Mouse (Mus musculus) kidney, embryonic 16.5 days (tissue): ENCODE data around the gene Slc8a1. TPM values are rescaled to one million over a fixed set of nuclear protein-coding genes. Genes with fewer than 3 reads are reported as not detected.

Experiments used
- ATAC-seq: fragments of 200-750 bp; cut with Nextera tagmentation; 2 replicates; pipeline ENCODE4 v1.8.0; 2017; ENCODE audit warnings: moderate TSS enrichment; ENCODE audit not compliant: low FRiP score, low TSS enrichment
- H3K27ac ChIP-seq: fragments of 300-500 bp; sonication (generic); 2 replicates; pipeline ENCODE4 v1.5.1; 2014; ENCODE audit warnings: low read length
- H3K27me3 ChIP-seq: fragments of 300-500 bp; sonication (generic); 2 replicates; pipeline ENCODE4 v1.6.1; 2014; ENCODE audit warnings: low read length, control low read depth, mixed read lengths; ENCODE audit not compliant: insufficient read depth
- H3K36me3 ChIP-seq: fragments of 300-500 bp; sonication (generic); 2 replicates; pipeline ENCODE4 v1.6.1; 2014; ENCODE audit warnings: low read length, control low read depth, mixed read lengths; ENCODE audit not compliant: insufficient read depth
- H3K4me1 ChIP-seq: fragments of 300-500 bp; sonication (generic); 2 replicates; pipeline ENCODE4 v1.6.1; 2014; ENCODE audit warnings: low read length, control low read depth, mixed read lengths; ENCODE audit not compliant: insufficient read depth
- H3K4me2 ChIP-seq: fragments of 300-500 bp; sonication (generic); replicated peaks from 2 replicates; pipeline ENCODE4 v1.6.1; 2014; ENCODE audit warnings: low read depth, low read length
- H3K4me3 ChIP-seq: fragments of 300-500 bp; sonication (generic); 2 replicates; pipeline ENCODE4 v1.5.1; 2014; ENCODE audit warnings: mild to moderate bottlenecking, low read length
- H3K9ac ChIP-seq: fragments of 300-500 bp; sonication (generic); replicated peaks from 2 replicates; pipeline ENCODE4 v1.6.1; 2014; ENCODE audit warnings: low read length
- H3K9me3 ChIP-seq: fragments of 300-500 bp; sonication (generic); 2 replicates; pipeline ENCODE4 v1.6.1; 2016; ENCODE audit warnings: low read length, control low read depth
- WGBS: fragments of 180-500 bp; shearing (Covaris S2); extraction: QIAGEN DNeasy Blood & Tissue Kit; methylation state at CpG from one replicate; pipeline ENCODE4 v1.1.7; 2014; 5-methylcytosine and 5-hydroxymethylcytosine counted together
- polyA plus RNA-seq: library from polyadenylated mRNA; unstranded; fragments of >200 nt; fragmentation: Nextera tagmentation; extraction: Ambion mirVana; gene quantifications from 2 replicates; pipeline ENCODE4 v1.2.1, GENCODE M21; 2015

Gene Slc8a1
- polyA plus RNA-seq, 1 experiment from 2014 or later, result 12.8 TPM

DNA sequence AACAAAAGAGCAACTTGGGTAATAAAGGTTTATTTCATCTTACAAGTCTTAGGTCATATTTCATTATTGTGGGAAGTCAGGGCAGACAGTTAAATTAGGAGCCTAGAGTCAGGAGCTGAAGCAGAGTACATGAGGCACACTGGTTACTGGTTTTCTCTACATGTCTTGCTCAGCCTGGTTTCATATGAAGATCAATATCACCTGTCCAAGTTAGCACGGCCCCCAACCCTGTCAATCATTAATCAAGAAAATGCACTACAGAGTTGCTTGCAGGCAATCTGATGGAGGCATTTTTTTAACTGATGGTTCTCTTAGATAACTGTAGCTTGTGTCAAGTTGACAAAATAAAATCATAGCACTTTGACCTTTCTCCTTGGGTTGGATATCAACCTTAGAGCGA is 2.6 kb downstream of the Slc8a1 start:
- ATAC-seq, result peak; percentile 74; the same call in 1 of the 2 replicates
- Histone ChIP-seq H3K4me1 (peaks cover 1% of the 10 kb centered on the region; the same call in 1 of the 2 replicates), H3K9me3 (no peaks in the 10 kb centered on the region), H3K9ac (no peak overlapping the region), H3K27me3 (no peaks in the 10 kb centered on the region), H3K4me3 (no peak overlapping the region), H3K4me2 (no peak overlapping the region), H3K27ac (no peak overlapping the region), H3K36me3 (no peaks in the 10 kb centered on the region)
- 65% methylated on average over 2 of the region's 2 CpGs for WGBS

DNA sequence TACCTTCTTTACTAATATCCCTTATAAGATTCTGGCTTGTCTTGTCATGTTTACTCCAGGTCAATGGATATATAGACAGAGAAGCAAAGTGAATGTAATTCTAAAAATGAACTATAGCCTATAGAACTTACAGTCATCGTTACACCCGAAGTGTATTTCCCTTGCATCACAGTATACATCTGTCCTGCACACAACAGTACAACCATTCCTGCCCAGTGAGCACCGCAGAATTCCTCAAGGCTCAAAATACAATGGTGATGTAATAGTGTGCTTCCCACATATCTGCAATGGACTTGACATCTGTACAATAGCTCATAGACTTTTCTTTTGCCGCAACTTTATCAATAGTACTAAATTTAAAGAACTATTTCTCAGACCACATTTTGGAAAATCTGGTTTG is 8.3 kb downstream of the Slc8a1 start:
- WGBS, result 90% methylated on average over 4 of the region's 4 CpGs
- Histone ChIP-seq H3K27me3 (no peaks in the 10 kb centered on the region), H3K9ac (no peak overlapping the region), H3K36me3 (no peaks in the 10 kb centered on the region), H3K27ac (no peak overlapping the region), H3K4me1 (no peaks in the 10 kb centered on the region), H3K9me3 (no peaks in the 10 kb centered on the region), H3K4me3 (no peak overlapping the region), H3K4me2 (no peak overlapping the region)
- ATAC-seq, result no peak

DNA sequence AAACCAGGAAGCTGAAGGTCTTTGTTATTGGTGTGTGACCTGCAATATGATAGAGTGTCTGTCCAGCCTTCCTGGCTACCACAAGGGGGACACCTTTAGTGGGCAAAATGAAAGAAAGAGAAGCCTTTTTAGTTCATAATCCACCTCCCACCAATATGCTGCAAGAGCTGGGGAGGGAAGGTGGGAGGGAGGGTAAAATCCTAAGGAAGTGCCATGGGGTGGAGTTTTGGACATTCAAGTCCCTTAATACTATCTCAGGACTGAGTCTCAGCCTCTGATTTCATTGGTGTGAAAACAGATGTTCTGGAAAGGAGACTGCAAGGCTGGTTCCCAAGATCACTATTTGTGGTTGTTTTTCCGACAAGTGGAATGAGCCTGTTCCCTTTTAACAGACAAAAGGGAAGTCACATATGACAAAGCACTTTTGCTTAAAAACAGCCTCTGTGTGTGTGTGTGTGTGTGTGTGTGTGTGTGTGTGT is 25.9 kb downstream of the Slc8a1 start:
- Histone ChIP-seq H3K4me1 (no peaks in the 10 kb centered on the region), H3K27me3 (no peaks in the 10 kb centered on the region), H3K27ac (peak overlapping the region; percentile 65; the same call in 1 of the 2 replicates), H3K9ac (no peak overlapping the region), H3K9me3 (no peaks in the 10 kb centered on the region), H3K36me3 (no peaks in the 10 kb centered on the region), H3K4me2 (no peak overlapping the region), H3K4me3 (no peak overlapping the region)
- ATAC-seq, result peak; percentile 54; the same call in 1 of the 2 replicates
- WGBS, result 42% methylated on average over 1 of the region's 1 CpGs

DNA sequence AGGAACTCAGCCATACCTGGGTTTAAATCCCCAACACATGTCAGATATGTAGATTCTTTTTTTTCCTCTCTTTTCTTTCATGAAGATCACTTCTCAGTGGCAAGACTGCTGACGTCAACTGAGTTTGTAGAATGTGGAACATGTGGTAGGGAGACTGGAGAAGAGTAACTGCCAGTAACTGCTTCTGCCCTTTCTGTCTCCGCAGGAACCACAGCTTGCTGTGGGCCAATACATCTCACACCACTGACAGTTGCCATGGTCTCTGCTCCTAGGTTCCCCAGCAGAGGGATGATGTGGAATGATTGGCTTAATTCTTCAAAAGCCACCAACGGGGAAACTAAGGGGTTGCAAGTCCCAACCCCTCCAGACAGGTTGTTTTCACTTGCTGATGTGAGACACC is 33.4 kb downstream of the Slc8a1 start:
- Histone ChIP-seq H3K9me3 (no peaks in the 10 kb centered on the region), H3K4me3 (no peak overlapping the region), H3K4me1 (no peaks in the 10 kb centered on the region), H3K36me3 (no peaks in the 10 kb centered on the region), H3K9ac (no peak overlapping the region), H3K4me2 (no peak overlapping the region), H3K27me3 (no peaks in the 10 kb centered on the region), H3K27ac (no peak overlapping the region)
- ATAC-seq, result no peak
- 60% methylated on average over 3 of the region's 3 CpGs for whole genome bisulfite sequencing

DNA sequence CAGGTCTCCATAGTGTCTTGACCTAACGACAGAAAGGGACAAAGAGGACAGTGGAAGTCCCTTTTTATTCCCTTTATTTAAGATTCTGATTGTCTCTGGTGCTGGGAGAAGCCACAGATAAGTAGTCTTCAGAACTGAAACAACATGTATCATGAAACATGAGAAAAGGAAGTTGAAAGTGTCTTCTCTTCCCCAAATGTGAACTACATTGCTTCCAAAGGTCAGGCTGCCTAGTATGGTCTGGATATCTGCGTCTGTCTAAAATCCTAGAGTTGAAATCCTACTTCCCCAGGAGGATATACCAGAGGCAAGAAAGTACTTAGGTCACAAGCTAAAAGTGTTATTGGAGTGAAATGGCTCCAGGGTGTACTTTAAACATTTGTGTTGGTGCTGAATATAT is 34.9 kb downstream of the Slc8a1 start:
- Histone ChIP-seq H3K4me2 (no peak overlapping the region), H3K9me3 (no peaks in the 10 kb centered on the region), H3K27ac (no peak overlapping the region), H3K4me3 (no peak overlapping the region), H3K36me3 (no peaks in the 10 kb centered on the region), H3K4me1 (peaks cover 11% of the 10 kb centered on the region), H3K9ac (no peak overlapping the region), H3K27me3 (no peaks in the 10 kb centered on the region)
- 76% methylated on average over 2 of the region's 2 CpGs for WGBS
- ATAC-seq, result no peak

DNA sequence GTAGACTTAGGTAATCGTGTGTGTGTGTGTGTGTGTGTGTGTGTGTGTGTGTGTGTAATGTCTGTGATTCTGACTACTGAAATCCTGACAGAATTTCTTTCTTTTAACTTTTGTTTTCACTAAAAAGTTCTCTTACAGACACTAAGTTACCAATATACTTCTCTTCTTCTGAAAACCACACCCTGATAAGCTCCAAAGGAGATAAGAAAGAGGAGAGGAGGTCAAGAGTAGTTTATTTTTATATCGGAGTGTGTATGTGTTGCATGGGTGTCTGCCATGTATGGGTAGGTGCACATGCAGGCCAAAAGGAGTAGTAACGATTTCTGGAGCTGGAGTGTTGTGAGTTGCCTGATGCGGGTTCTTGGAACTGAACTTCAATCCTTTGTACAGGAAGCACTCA is 36.5 kb downstream of the Slc8a1 start:
- H3K36me3 ChIP-seq, result no peaks in the 10 kb centered on the region
- no peak overlapping the region for H3K9ac ChIP-seq
- H3K4me1 ChIP-seq, result peaks cover 11% of the 10 kb centered on the region
- WGBS, result 84% methylated on average over 4 of the region's 4 CpGs
- H3K27me3 ChIP-seq, result no peaks in the 10 kb centered on the region
- H3K9me3 ChIP-seq, result no peaks in the 10 kb centered on the region
- H3K4me3 ChIP-seq, result no peak overlapping the region
- no peak for ATAC-seq
- H3K4me2 ChIP-seq, result no peak overlapping the region
- H3K27ac ChIP-seq, result no peak overlapping the region

DNA sequence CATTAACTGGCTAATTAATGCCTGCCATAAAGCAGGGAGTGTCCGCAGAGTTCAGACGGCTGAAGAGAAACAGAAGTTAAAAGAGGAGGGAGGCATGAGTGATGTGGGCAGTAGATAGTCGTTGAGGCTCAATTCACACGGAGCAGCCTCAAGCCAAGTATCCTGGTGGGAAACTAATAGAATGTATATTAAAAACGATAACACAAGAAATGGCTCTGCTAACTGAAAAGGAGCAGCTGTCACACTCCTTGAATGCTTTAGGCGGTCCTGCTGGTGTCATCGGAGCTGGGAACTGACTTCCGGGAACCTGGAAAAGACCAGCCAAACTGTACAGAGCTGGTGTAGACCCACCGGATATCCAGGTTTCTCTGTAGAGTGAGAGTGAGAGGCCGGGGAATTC is 39.4 kb downstream of the Slc8a1 start:
- no peaks in the 10 kb centered on the region for H3K27me3 ChIP-seq
- no peak overlapping the region for H3K4me3 ChIP-seq
- no peak overlapping the region for H3K27ac ChIP-seq
- ATAC-seq, result no peak; the same call in 1 of the 2 replicates
- no peaks in the 10 kb centered on the region for H3K9me3 ChIP-seq
- peaks cover 11% of the 10 kb centered on the region for H3K4me1 ChIP-seq
- 30% methylated on average over 10 of the region's 10 CpGs for WGBS
- no peaks in the 10 kb centered on the region for H3K36me3 ChIP-seq
- H3K9ac ChIP-seq, result no peak overlapping the region
- peak overlapping the region; percentile 33 for H3K4me2 ChIP-seq

DNA sequence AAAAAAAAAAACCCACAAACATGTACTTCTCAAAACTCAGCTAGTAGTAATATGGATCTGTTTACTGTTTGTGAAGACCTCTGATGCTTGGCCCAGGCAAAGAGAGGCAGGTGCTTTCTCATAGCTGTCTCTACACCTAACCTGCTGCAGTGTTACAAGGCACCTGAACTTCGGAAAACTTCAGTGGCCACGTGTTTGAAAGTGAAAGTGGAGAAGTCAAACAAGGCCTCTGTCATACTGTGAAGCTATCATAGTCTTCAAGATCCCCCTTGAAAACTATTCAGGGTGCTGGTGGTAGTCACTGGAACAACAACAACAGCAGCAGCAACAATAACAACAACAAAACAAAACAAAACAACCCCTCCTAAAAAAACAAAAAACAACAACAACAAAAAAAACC is 40.5 kb downstream of the Slc8a1 start:
- peaks cover 11% of the 10 kb centered on the region for H3K4me1 ChIP-seq
- no peak overlapping the region for H3K27ac ChIP-seq
- ATAC-seq, result no peak
- H3K9me3 ChIP-seq, result no peaks in the 10 kb centered on the region
- H3K36me3 ChIP-seq, result no peaks in the 10 kb centered on the region
- H3K27me3 ChIP-seq, result no peaks in the 10 kb centered on the region
- H3K4me2 ChIP-seq, result no peak overlapping the region
- no peak overlapping the region for H3K4me3 ChIP-seq
- H3K9ac ChIP-seq, result no peak overlapping the region
- 57% methylated on average over 2 of the region's 2 CpGs for WGBS

DNA sequence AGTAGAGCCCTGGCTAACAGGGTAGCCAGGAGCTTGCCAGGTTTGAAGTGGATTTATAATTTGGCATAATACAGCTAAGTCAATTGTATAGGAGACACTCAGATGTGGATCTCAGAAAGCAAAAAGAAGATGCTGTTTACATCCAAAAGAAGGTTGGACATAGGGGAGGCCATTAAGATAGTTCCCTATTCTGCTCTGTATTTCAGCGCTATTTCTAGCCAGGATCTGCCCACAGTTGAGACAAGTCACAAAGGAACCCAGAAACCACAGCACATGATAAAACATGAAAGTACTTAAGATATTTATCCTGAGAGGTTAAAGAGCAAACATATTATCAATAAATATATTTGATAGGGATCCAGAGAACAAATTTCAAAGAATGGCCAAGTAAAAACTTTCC is 43.2 kb downstream of the Slc8a1 start:
- no peak for ATAC-seq

DNA sequence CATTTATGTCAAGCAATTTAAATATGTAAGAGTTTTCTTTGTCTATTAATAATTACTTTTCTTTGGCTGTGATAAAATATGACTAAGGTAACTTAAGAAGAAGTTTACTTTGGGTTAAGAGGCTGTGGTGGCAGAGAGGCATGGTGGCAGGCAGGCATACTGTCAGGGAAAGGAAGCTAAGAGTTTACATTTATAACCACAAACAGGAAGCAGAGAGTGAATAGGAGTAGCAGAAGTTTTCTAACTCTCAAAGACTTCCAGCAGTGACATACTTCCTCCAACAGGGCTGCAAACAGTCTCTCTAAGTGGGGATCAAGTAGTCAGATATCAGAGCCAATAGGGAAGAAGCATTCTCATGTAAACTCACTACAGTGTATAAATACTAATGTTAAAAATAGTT is 58.6 kb downstream of the Slc8a1 start:
- no peak overlapping the region for H3K9ac ChIP-seq
- no peak for ATAC-seq

More for the DNA sequence above, 43.2 kb downstream of the Slc8a1 start:
- no peaks in the 10 kb centered on the region for H3K36me3 ChIP-seq
- H3K9ac ChIP-seq, result no peak overlapping the region
- H3K4me1 ChIP-seq, result peaks cover 11% of the 10 kb centered on the region
- no peak overlapping the region for H3K4me2 ChIP-seq
- no peak overlapping the region for H3K4me3 ChIP-seq
- H3K27ac ChIP-seq, result no peak overlapping the region
- WGBS, result 100% methylated on average over 1 of the region's 1 CpGs
- no peaks in the 10 kb centered on the region for H3K27me3 ChIP-seq
- no peaks in the 10 kb centered on the region for H3K9me3 ChIP-seq

More for the DNA sequence above, 58.6 kb downstream of the Slc8a1 start:
- H3K36me3 ChIP-seq, result no peaks in the 10 kb centered on the region
- H3K4me3 ChIP-seq, result no peak overlapping the region
- H3K4me1 ChIP-seq, result no peaks in the 10 kb centered on the region
- no peak overlapping the region for H3K27ac ChIP-seq
- H3K4me2 ChIP-seq, result no peak overlapping the region
- no peaks in the 10 kb centered on the region for H3K27me3 ChIP-seq
- H3K9me3 ChIP-seq, result no peaks in the 10 kb centered on the region
